Mouse (Mus musculus): ENCODE data around the gene S100a13. TPM values are rescaled to one million over a fixed set of nuclear protein-coding genes. Genes with fewer than 3 reads are reported as not detected.

S100a13 gene
- total RNA-seq (2021) = 10 to 100 TPM; 10.4 to 14.4 TPM
- long read RNA-seq, experiment 1, partial matches to known transcripts = 13 of 15 reads
- long read RNA-seq, experiment 1, other reads (novel, unspliced or antisense) = 2 of 15 reads
- long read RNA-seq, experiment 2, partial matches to known transcripts = 14 of 14 reads
- long read RNA-seq, experiment 2, other reads (novel, unspliced or antisense) = 0 of 14 reads

DNA sequence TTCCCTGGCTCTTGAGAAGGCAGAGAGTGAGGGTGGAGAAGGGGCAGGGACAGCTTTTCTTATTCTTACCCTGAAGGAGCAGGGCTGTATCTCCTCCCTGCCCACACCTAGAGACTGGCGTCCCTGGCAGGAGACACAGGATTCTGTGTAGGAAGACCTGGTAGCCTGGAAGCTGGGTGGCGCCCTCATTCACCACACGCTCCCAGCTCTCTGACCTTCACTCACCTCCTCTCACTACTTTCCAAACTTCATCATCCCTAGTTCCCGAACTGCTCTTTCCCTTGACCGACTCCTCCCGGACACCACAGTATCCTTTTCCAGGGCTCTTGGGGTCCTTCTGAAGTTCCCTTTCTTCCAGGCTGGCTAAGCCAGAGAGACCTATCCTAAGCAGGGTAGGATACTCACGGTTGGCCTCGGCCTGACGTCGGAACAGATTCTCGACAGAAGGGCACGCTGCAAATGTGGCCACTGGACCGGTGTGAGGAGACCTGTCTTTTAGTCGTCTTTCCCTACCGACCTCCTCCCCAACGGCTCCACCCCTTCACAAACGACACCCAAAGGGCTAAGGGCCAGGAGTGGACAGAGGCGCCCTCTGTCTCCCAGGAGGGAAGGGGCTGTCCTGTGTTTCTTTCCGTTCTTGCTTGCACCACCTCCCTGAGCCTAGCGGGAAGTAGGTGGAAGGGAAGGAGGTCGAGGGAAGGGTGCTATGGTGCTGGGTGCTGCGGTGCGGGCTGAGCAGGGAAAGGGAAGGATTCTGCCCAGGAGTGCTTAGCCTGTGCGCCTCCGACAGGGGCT lies at the start of gene S100a13, which contains the start of gene S100a1:
Gene S100a13 (plus strand): TSS at position 640 of the 795 bp plus-strand sequence.
Gene S100a1 (minus strand): TSS at position 597 of the 795 bp plus-strand sequence.
- peak; percentile 85 for DNase-seq (ENCODE audit: low spot score)

GRCm38 (mm10) chr3:90464552-90465080 lies 49.6 kb upstream of the S100a13 start:
- peak; percentile 24 for DNase-seq (ENCODE audit: low spot score)

GRCm38 (mm10) chr3:90465081-90465685 lies 49.1 kb upstream of the S100a13 start:
- no peak for DNase-seq (ENCODE audit: low spot score)

DNA sequence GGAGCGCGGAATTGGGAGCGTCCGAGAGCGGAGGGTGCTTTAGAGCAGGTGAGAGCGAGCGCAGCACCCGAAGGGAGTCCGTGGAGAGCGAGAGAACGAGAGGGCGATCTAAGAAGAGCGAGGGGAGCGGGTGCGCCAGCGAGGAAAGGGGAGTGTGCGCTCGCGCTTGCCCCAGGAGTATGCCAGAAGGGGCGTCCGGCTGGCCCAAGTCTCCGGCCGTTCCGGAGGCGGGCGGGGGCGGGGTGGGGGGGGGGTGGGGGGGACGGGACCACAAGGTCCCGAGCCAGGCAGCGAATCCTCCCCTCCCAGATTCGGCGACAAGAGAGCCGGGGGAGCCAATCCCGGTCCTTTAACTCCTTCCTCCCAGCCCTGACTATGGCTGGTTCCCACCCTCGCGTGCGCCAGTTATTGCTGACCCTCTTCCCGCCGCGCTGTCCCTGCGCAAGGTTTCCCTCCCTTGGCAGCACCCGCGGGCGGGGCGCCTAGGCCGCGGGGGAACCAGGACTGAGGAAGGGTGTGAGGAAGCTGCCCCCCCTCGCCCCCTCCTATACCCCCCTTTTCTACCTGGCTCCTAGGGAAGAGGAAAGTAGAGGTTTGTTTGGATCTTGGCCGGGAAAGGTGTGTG lies 48.4 kb upstream of the S100a13 start, which contains the start of gene Npr1:
Gene Npr1 (minus strand): TSS at position 181 of the 625 bp plus-strand sequence.
- peak; percentile 34 for DNase-seq (ENCODE audit: low spot score)

- DNase-seq (ENCODE audit: low spot score) = peak; percentile 83
Measured at GRCm38 (mm10) chr3:90466311-90466766, 47.9 kb upstream of the S100a13 start.

- DNase-seq (ENCODE audit: low spot score) = no peak
Measured at GRCm38 (mm10) chr3:90467618-90468300, 46.5 kb upstream of the S100a13 start.

- DNase-seq (ENCODE audit: low spot score) = peak; percentile 64
Measured at GRCm38 (mm10) chr3:90472213-90472612, 42.0 kb upstream of the S100a13 start.

GRCm38 (mm10) chr3:90475151-90475830 lies 38.9 kb upstream of the S100a13 start:
- DNase-seq (ENCODE audit: low spot score) = no peak

GRCm38 (mm10) chr3:90475831-90476611 lies 38.2 kb upstream of the S100a13 start, which contains the start of gene Ilf2:
Gene Ilf2, plus strand, starts transcription at chr3:90476126.
- peak; percentile 97 for DNase-seq (ENCODE audit: low spot score)

DNA sequence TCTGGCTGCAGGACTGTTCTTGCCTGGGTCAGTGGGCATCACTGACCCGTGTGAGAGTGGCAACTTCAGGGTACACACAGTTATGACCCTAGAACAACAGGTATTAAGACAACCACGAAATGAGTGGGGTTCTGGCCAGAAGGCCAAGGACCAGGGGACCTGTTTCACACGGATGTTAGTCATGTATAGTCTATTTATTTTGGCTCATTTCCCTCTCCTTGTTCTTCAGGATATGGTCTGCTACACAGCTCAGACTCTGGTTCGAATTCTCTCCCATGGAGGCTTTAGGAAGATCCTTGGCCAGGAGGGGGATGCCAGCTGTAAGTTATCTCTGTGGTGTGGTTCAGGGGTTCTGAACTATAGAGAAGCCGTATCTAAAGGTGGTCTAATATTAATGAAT lies 27.2 kb upstream of the S100a13 start:
- no peak for DNase-seq (ENCODE audit: low spot score)

DNA sequence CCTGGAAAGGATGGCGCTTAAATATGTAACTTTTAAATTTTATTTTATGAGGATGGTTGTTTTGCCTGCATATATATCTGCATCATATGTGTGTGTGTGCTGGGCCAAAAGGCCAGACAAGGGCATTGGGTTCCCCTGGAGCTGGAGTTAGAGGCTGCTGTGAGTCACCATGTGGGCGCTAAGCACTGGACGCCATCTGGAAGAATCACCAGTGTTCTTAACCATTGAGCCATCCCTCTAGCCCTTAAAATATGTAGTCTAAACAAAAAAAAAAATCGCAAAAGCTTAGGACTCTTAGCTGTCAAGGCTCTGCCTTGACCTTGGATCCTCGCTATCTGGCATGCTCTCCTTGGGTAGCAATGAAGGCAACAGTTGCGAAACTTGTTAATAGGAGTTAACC lies 25.7 kb upstream of the S100a13 start:
- no peak for DNase-seq (ENCODE audit: low spot score)

- DNase-seq (ENCODE audit: low spot score) = peak; percentile 96
Measured at GRCm38 (mm10) chr3:90490696-90491256, 23.5 kb upstream of the S100a13 start, which contains the start of gene Snapin. Gene Snapin, minus strand, starts transcription at chr3:90491033.

- DNase-seq (ENCODE audit: low spot score) = peak; percentile 34
Measured at GRCm38 (mm10) chr3:90491350-90491749, 22.9 kb upstream of the S100a13 start.

GRCm38 (mm10) chr3:90493831-90494540 lies 20.2 kb upstream of the S100a13 start:
- DNase-seq (ENCODE audit: low spot score) = no peak

GRCm38 (mm10) chr3:90495850-90496525 lies 18.2 kb upstream of the S100a13 start:
- no peak for DNase-seq (ENCODE audit: low spot score)

DNA sequence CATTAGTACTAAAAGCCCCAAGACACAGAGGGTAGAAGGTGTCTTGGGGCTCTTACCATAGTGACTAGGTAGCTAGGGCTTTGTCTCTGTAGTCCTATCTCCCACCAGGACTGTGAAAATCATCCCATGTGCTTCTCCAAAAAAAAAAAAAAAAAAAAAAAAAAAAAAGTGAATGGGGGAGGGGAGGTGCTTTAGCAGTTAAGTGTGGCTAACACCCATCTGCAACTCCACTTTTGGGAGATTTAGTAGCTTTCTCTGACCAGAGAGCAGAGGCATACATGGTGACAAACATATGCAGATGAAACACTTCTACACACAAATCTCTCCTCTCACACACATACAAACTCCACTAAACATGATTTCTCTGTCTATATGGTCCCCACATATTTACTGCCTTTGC lies 16.6 kb upstream of the S100a13 start:
- no peak for DNase-seq (ENCODE audit: low spot score)

DNA sequence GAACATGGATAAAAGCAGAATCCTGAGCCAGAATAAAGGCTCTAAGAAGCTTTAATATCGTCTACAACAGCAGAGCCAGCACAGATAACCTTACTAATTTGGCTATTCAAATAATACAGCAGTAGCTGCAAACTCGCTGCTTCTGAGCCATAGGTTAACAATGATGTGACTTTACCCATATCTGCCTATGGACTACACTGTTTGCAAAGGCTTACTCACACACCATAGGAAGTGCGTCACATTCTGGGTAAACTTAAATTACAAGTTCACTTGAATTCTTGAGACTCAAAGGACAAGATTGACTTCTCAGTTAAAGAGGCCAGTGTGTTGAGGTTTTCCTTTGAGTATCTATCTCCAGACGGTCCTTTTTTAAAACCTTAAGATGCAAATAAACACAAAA lies 10.8 kb upstream of the S100a13 start:
- no peak for DNase-seq (ENCODE audit: low spot score)

DNA sequence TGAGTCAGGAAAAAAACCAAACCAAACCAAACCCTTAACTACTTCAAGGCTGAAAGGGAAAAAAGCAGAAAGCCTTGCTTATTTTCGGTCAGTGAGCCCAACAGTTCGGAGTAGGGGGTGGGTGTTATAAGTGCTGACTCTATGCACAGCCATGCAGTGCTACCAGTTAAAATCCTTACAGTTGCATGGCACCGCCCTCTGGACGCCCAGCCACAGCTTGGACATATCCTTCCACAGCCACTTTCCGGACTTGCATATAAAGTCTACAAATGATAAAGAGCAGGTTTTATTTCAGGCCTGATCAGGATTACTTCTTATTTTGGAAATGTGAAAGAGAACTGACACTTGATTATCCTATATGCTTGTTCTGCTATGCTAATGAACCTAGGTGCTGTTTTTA lies 9.0 kb upstream of the S100a13 start:
- DNase-seq (ENCODE audit: low spot score) = no peak

Measured in gastrocnemius, adult 18-20 months (tissue).